Mouse (Mus musculus): ENCODE measurements at regions not wholly inside any gene's neighbourhood (a gene's known extent, or its start where the extent isn't known, plus 50 kb on each side); places are given as distances from the start of the nearest gene placed in this dataset.

GRCm38 (mm10) chr8:113419352-113419751 is 216.0 kb upstream of the Mon1b start:
- H3K9ac ChIP-seq (ENCODE audit: low read length): no peak overlapping the region
- no peak overlapping the region for H3K4me2 ChIP-seq (ENCODE audit: low read depth, low read length)
- no peak overlapping the region for H3K4me3 ChIP-seq (replicated peaks; ENCODE audit: low read length)
- H3K9me3 ChIP-seq (replicated peaks; ENCODE audit: control insufficient read depth, low read length): no peaks in the 10 kb centered on the region
- H3K36me3 ChIP-seq (ENCODE audit: control insufficient read depth, insufficient read depth, low read length): no peaks in the 10 kb centered on the region
- H3K27me3 ChIP-seq (ENCODE audit: control insufficient read depth, insufficient read depth, low read length): no peaks in the 10 kb centered on the region
- 66% methylated on average over 3 of the region's 3 CpGs for WGBS
- H3K27ac ChIP-seq (ENCODE audit: low read length): no peak overlapping the region
- ATAC-seq (ENCODE audit: insufficient read depth, low FRiP score): no peak
- no peaks in the 10 kb centered on the region for H3K4me1 ChIP-seq (ENCODE audit: control insufficient read depth, insufficient read depth, low read length)

DNA sequence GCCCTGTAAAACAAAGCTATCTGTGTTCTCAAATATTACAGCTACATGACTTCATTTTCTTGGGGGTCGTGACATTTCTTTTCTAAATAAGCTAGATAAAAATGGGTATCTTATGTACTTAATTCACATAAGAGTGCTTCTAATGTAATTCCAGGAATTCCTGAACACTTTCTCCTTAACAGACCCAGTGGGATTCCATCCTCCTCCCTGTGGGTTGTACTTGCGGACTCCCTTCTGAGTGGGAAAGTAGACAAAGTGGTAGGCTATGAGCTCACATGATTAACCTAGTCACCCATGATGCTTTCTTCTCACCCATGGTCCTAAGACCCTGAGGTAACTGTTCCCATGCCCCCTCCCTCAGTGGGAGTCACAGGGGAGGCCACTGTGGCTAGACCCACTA is 212.7 kb upstream of the Mon1b start:
- no peak overlapping the region for H3K4me3 ChIP-seq (replicated peaks; ENCODE audit: low read length)
- no peaks in the 10 kb centered on the region for H3K9me3 ChIP-seq (replicated peaks; ENCODE audit: control insufficient read depth, low read length)
- H3K27me3 ChIP-seq (ENCODE audit: control insufficient read depth, insufficient read depth, low read length): no peaks in the 10 kb centered on the region
- no peaks in the 10 kb centered on the region for H3K4me1 ChIP-seq (ENCODE audit: control insufficient read depth, insufficient read depth, low read length)
- WGBS: 69% methylated on average over 2 of the region's 2 CpGs
- no peaks in the 10 kb centered on the region for H3K36me3 ChIP-seq (ENCODE audit: control insufficient read depth, insufficient read depth, low read length)
- no peak overlapping the region for H3K27ac ChIP-seq (ENCODE audit: low read length)
- H3K4me2 ChIP-seq (ENCODE audit: low read depth, low read length): no peak overlapping the region
- H3K9ac ChIP-seq (ENCODE audit: low read length): no peak overlapping the region
- no peak for ATAC-seq (ENCODE audit: insufficient read depth, low FRiP score)

- Histone ChIP-seq H3K27me3 (ENCODE audit: control insufficient read depth, insufficient read depth, low read length) (no peaks in the 10 kb centered on the region), H3K4me3 (replicated peaks; ENCODE audit: low read length) (no peak overlapping the region), H3K36me3 (ENCODE audit: control insufficient read depth, insufficient read depth, low read length) (no peaks in the 10 kb centered on the region), H3K4me1 (ENCODE audit: control insufficient read depth, insufficient read depth, low read length) (no peaks in the 10 kb centered on the region), H3K4me2 (ENCODE audit: low read depth, low read length) (no peak overlapping the region), H3K27ac (ENCODE audit: low read length) (no peak overlapping the region), H3K9me3 (replicated peaks; ENCODE audit: control insufficient read depth, low read length) (no peaks in the 10 kb centered on the region), H3K9ac (ENCODE audit: low read length) (no peak overlapping the region)
- WGBS: 63% methylated on average over 7 of the region's 7 CpGs
- no peak for ATAC-seq (ENCODE audit: insufficient read depth, low FRiP score)
These were observed 196.3 kb upstream of the Mon1b start for GRCm38 (mm10) chr8:113439088-113439487.

- Histone ChIP-seq H3K9ac (ENCODE audit: low read length) (no peak overlapping the region), H3K9me3 (replicated peaks; ENCODE audit: control insufficient read depth, low read length) (no peaks in the 10 kb centered on the region), H3K4me1 (ENCODE audit: control insufficient read depth, insufficient read depth, low read length) (no peaks in the 10 kb centered on the region), H3K36me3 (ENCODE audit: control insufficient read depth, insufficient read depth, low read length) (no peaks in the 10 kb centered on the region), H3K27me3 (ENCODE audit: control insufficient read depth, insufficient read depth, low read length) (no peaks in the 10 kb centered on the region), H3K4me2 (ENCODE audit: low read depth, low read length) (no peak overlapping the region), H3K27ac (ENCODE audit: low read length) (no peak overlapping the region), H3K4me3 (replicated peaks; ENCODE audit: low read length) (no peak overlapping the region)
- 69% methylated on average over 2 of the region's 2 CpGs for WGBS
- ATAC-seq (ENCODE audit: insufficient read depth, low FRiP score): no peak
These were observed 181.4 kb upstream of the Mon1b start for GRCm38 (mm10) chr8:113454022-113454421.

DNA sequence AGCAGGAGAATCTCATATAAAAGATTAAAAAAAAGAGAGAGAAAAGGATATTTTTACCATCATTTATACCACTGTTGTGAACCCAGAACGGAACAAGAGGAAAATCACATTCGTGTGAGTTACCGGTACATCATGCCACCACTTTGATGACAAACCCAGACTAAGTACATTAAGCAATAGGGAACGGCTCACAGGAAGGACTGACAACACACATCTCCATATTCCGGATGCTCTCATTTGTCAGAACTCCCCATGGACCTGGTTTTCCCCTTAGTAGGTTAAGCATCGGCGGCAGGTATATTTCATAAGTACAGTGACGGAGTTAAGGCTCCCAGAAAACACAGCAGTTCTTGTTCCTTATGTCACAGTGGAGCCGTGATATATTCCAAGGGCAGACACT is 170.8 kb upstream of the Mon1b start:
- 82% methylated on average over 9 of the region's 9 CpGs for WGBS
- Histone ChIP-seq H3K9ac (ENCODE audit: low read length) (no peak overlapping the region), H3K27me3 (ENCODE audit: control insufficient read depth, insufficient read depth, low read length) (no peaks in the 10 kb centered on the region), H3K4me2 (ENCODE audit: low read depth, low read length) (no peak overlapping the region), H3K9me3 (replicated peaks; ENCODE audit: control insufficient read depth, low read length) (no peaks in the 10 kb centered on the region), H3K4me1 (ENCODE audit: control insufficient read depth, insufficient read depth, low read length) (no peaks in the 10 kb centered on the region), H3K27ac (ENCODE audit: low read length) (no peak overlapping the region), H3K4me3 (replicated peaks; ENCODE audit: low read length) (no peak overlapping the region), H3K36me3 (ENCODE audit: control insufficient read depth, insufficient read depth, low read length) (no peaks in the 10 kb centered on the region)
- no peak for ATAC-seq (ENCODE audit: insufficient read depth, low FRiP score)

- WGBS: 52% methylated on average over 11 of the region's 11 CpGs
- Histone ChIP-seq H3K36me3 (ENCODE audit: control insufficient read depth, insufficient read depth, low read length) (no peaks in the 10 kb centered on the region), H3K4me1 (ENCODE audit: control insufficient read depth, insufficient read depth, low read length) (no peaks in the 10 kb centered on the region), H3K27me3 (ENCODE audit: control insufficient read depth, insufficient read depth, low read length) (no peaks in the 10 kb centered on the region), H3K9me3 (replicated peaks; ENCODE audit: control insufficient read depth, low read length) (no peaks in the 10 kb centered on the region), H3K9ac (ENCODE audit: low read length) (no peak overlapping the region), H3K27ac (ENCODE audit: low read length) (no peak overlapping the region), H3K4me2 (ENCODE audit: low read depth, low read length) (no peak overlapping the region), H3K4me3 (replicated peaks; ENCODE audit: low read length) (no peak overlapping the region)
- no peak for ATAC-seq (ENCODE audit: insufficient read depth, low FRiP score)
These were observed 170.2 kb upstream of the Mon1b start for GRCm38 (mm10) chr8:113465156-113465555.

- Histone ChIP-seq H3K4me2 (ENCODE audit: low read depth, low read length) (no peak overlapping the region), H3K9ac (ENCODE audit: low read length) (no peak overlapping the region), H3K36me3 (ENCODE audit: control insufficient read depth, insufficient read depth, low read length) (no peaks in the 10 kb centered on the region), H3K27ac (ENCODE audit: low read length) (no peak overlapping the region), H3K9me3 (replicated peaks; ENCODE audit: control insufficient read depth, low read length) (no peaks in the 10 kb centered on the region), H3K27me3 (ENCODE audit: control insufficient read depth, insufficient read depth, low read length) (no peaks in the 10 kb centered on the region), H3K4me1 (ENCODE audit: control insufficient read depth, insufficient read depth, low read length) (no peaks in the 10 kb centered on the region), H3K4me3 (replicated peaks; ENCODE audit: low read length) (no peak overlapping the region)
- no peak for ATAC-seq (ENCODE audit: insufficient read depth, low FRiP score)
- 80% methylated on average over 9 of the region's 9 CpGs for WGBS
These were observed 168.7 kb upstream of the Mon1b start for GRCm38 (mm10) chr8:113466683-113467082.

GRCm38 (mm10) chr8:113489436-113490107 is 145.8 kb upstream of the Mon1b start:
- Histone ChIP-seq H3K27ac (ENCODE audit: low read length) (no peak overlapping the region), H3K4me2 (ENCODE audit: low read depth, low read length) (no peak overlapping the region), H3K9ac (ENCODE audit: low read length) (no peak overlapping the region), H3K4me3 (replicated peaks; ENCODE audit: low read length) (no peak overlapping the region), H3K9me3 (replicated peaks; ENCODE audit: control insufficient read depth, low read length) (no peaks in the 10 kb centered on the region), H3K36me3 (ENCODE audit: control insufficient read depth, insufficient read depth, low read length) (no peaks in the 10 kb centered on the region), H3K4me1 (ENCODE audit: control insufficient read depth, insufficient read depth, low read length) (no peaks in the 10 kb centered on the region), H3K27me3 (ENCODE audit: control insufficient read depth, insufficient read depth, low read length) (no peaks in the 10 kb centered on the region)
- no peak for ATAC-seq (ENCODE audit: insufficient read depth, low FRiP score)
- WGBS: 78% methylated on average over 2 of the region's 2 CpGs

DNA sequence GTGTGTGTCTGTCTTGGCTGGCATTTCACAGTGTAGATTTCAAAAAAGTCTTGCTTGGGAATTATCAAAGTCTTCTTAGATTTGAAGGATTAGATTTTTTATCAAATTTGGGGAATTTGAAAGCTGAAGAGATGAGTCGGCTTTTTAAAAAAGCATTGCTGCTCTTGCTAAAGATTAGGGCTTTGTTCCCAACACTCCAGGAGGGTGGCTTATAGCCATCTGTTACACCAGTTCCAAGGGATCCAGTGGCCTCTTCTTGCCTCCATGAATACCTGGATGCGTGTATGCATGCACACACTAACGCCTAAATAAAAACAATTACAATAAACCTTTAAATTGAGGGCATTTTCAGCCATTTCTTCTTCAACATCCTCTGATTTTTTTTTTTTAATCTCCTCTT is 144.5 kb upstream of the Mon1b start:
- Histone ChIP-seq H3K36me3 (ENCODE audit: control insufficient read depth, insufficient read depth, low read length) (no peaks in the 10 kb centered on the region), H3K9ac (ENCODE audit: low read length) (no peak overlapping the region), H3K4me2 (ENCODE audit: low read depth, low read length) (no peak overlapping the region), H3K9me3 (replicated peaks; ENCODE audit: control insufficient read depth, low read length) (no peaks in the 10 kb centered on the region), H3K4me3 (replicated peaks; ENCODE audit: low read length) (no peak overlapping the region), H3K27ac (ENCODE audit: low read length) (no peak overlapping the region), H3K4me1 (ENCODE audit: control insufficient read depth, insufficient read depth, low read length) (no peaks in the 10 kb centered on the region), H3K27me3 (ENCODE audit: control insufficient read depth, insufficient read depth, low read length) (no peaks in the 10 kb centered on the region)
- 79% methylated on average over 3 of the region's 3 CpGs for WGBS
- no peak for ATAC-seq (ENCODE audit: insufficient read depth, low FRiP score)
